Mouse (Mus musculus) embryonic facial prominence, embryonic 11.5 days (tissue): ENCODE data around the gene Mybpc1. TPM values are rescaled to one million over a fixed set of nuclear protein-coding genes. Genes with fewer than 3 reads are reported as not detected.

Experiments
- ATAC-seq: fragments of 200-750 bp; cut with Nextera tagmentation; replicated peaks from 2 replicates; pipeline ENCODE4 v1.8.0; 2017; ENCODE audit warnings: low read depth; ENCODE audit not compliant: insufficient number of reproducible peaks, low FRiP score, low TSS enrichment
- DNase-seq: peaks from one replicate; pipeline ENCODE4 v3.0.0-alpha.2; 2015; ENCODE audit warnings: low spot score
- H3K27ac ChIP-seq: fragments of 300-500 bp; sonication (generic); replicated peaks from 2 replicates; pipeline ENCODE4 v1.5.1; 2014; ENCODE audit warnings: mild to moderate bottlenecking, low read depth, low read length, control low read depth
- H3K27me3 ChIP-seq: fragments of 300-500 bp; sonication (generic); 2 replicates; pipeline ENCODE4 v1.6.1; 2014; ENCODE audit warnings: mild to moderate bottlenecking, low read length, moderate library complexity, mixed read lengths; ENCODE audit not compliant: control insufficient read depth, insufficient read depth
- H3K36me3 ChIP-seq: fragments of 300-500 bp; sonication (generic); replicated peaks from 2 replicates; pipeline ENCODE4 v1.6.1; 2014; ENCODE audit warnings: low read depth, mild to moderate bottlenecking, low read length, moderate library complexity, mixed read lengths; ENCODE audit not compliant: control insufficient read depth, insufficient read depth
- H3K4me1 ChIP-seq: fragments of 300-500 bp; sonication (generic); 2 replicates; pipeline ENCODE4 v1.6.1; 2014; ENCODE audit warnings: low read length, mixed read lengths; ENCODE audit not compliant: control insufficient read depth, insufficient read depth
- H3K4me2 ChIP-seq: fragments of 300-500 bp; sonication (generic); 2 replicates; pipeline ENCODE4 v1.6.1; 2014; ENCODE audit warnings: low read depth, mild to moderate bottlenecking, control low read depth, low read length, moderate library complexity
- H3K4me3 ChIP-seq: fragments of 300-500 bp; sonication (generic); 2 replicates; pipeline ENCODE4 v1.5.1; 2014; ENCODE audit warnings: low read depth, low read length, control low read depth
- H3K9ac ChIP-seq: fragments of 300-500 bp; sonication (generic); replicated peaks from 2 replicates; pipeline ENCODE4 v1.6.1; 2014; ENCODE audit warnings: mild to moderate bottlenecking, control low read depth, low read length
- H3K9me3 ChIP-seq: fragments of 300-500 bp; sonication (generic); replicated peaks from 2 replicates; pipeline ENCODE4 v1.6.1; 2016; ENCODE audit warnings: mild to moderate bottlenecking, low read length, inconsistent platforms, mixed read lengths; ENCODE audit not compliant: control insufficient read depth
- WGBS: fragments of 180-500 bp; shearing (Covaris S2); extraction: QIAGEN DNeasy Blood & Tissue Kit; methylation state at CpG from one replicate; pipeline ENCODE4 v1.1.7; 2014; 5-methylcytosine and 5-hydroxymethylcytosine counted together
- polyA plus RNA-seq: library from polyadenylated mRNA; unstranded; fragments of >200 nt; fragmentation: Nextera tagmentation; extraction: Ambion mirVana; gene quantifications from 2 replicates; pipeline ENCODE4 v1.2.1, GENCODE M21; 2014

Gene Mybpc1
- polyA plus RNA-seq, 1 experiment from 2014 or later = 5.3 TPM

- Histone ChIP-seq H3K27ac (no peak overlapping the region), H3K4me2 (no peak overlapping the region), H3K36me3 (no peaks in the 10 kb centered on the region), H3K9ac (no peak overlapping the region), H3K4me1 (no peaks in the 10 kb centered on the region), H3K4me3 (no peak overlapping the region), H3K9me3 (no peaks in the 10 kb centered on the region), H3K27me3 (no peaks in the 10 kb centered on the region)
- no peak for ATAC-seq
- 70% methylated on average over 8 of the region's 8 CpGs for WGBS
- no peak for DNase-seq
Measured at GRCm38 (mm10) chr10:88513574-88514135, 91.3 kb downstream of the Mybpc1 start.

DNA sequence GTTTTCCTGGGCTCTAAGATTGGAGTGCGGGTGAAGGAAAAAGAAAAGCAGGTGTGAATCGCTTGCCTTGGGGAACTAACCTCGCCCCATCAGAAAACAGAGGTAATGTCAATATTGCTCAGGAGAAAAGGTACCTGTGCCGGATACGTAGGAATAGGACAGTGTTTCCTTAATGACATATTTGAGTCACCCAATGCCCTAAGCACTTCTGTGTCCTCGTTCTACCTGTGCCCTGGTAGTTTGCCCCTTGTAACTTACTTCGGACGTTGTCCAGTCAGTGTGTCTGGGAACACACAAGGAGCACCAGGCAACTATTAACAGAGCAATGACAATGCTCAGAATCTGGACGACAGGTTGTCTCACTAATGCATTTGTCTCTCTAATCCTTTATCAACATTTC is 93.6 kb downstream of the Mybpc1 start:
- H3K27me3 ChIP-seq = no peaks in the 10 kb centered on the region
- no peak for DNase-seq
- no peak overlapping the region for H3K9ac ChIP-seq
- no peak for ATAC-seq
- no peaks in the 10 kb centered on the region for H3K4me1 ChIP-seq
- H3K27ac ChIP-seq = no peak overlapping the region
- WGBS = 87% methylated on average over 9 of the region's 9 CpGs
- H3K36me3 ChIP-seq = no peaks in the 10 kb centered on the region
- H3K4me2 ChIP-seq = no peak overlapping the region
- H3K4me3 ChIP-seq = no peak overlapping the region
- H3K9me3 ChIP-seq = no peaks in the 10 kb centered on the region

DNA sequence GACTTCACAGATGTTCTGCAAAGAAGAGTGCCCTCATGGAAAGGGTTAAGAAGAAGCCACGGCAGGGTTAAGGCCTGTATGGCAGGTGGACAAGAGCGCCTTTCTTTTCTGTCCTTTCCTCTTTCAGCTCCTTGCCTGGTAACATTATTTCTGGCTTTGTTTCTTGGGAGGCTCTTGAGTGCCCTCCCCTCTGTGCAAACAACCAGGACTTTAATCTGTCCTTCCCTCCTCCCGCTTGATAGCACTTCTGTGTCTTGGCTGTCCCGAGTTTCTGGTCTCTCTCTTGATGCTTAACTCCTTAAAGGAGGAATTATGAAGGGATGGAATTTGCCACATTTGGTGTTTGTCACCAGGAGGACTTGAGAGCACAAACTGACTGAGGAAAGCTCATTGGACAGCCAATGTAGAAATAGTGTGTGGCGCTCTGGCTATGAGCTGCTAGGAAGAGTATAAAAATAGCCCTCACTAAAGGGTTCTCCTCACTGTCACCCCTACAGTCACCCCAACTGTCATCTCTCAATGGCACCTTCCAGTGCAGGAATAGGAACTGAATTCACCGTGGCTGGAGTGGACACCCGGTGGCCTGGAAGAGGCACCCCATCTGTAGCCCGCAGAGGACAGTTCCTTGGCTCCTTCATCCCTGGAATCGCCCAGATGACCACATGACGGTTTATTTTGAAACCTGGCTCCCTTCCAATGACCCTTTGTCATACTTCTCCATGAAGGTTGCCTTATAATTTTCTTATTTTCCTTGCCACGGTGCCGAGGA is 94.3 kb downstream of the Mybpc1 start:
- no peaks in the 10 kb centered on the region for H3K4me1 ChIP-seq
- no peak overlapping the region for H3K4me3 ChIP-seq
- 75% methylated on average over 12 of the region's 12 CpGs for WGBS
- no peaks in the 10 kb centered on the region for H3K36me3 ChIP-seq
- ATAC-seq = no peak
- H3K9ac ChIP-seq = no peak overlapping the region
- no peaks in the 10 kb centered on the region for H3K27me3 ChIP-seq
- H3K9me3 ChIP-seq = no peaks in the 10 kb centered on the region
- no peak overlapping the region for H3K4me2 ChIP-seq
- DNase-seq = no peak
- no peak overlapping the region for H3K27ac ChIP-seq

DNA sequence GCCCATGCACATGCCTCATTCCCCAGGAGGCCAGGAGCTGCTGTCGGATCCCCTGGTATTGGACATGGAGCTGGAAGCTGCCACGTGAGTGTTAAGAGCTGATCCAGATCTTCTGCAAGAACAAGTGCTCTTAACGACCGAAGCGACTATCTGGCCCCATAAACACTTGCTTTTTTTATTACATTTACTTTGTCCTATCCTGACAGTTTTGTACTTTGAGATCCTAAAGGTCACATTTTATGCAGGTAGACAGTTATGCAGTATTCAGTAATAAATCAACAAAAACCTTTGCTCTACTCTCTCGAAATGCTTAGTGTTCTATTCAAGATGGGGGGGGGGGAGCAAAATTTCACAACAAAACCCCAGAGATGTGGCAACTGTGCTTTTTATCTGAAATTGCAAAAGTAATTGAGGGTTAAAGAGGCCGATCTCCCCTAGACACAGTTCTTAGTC is 97.2 kb downstream of the Mybpc1 start:
- Histone ChIP-seq H3K27me3 (no peaks in the 10 kb centered on the region), H3K27ac (no peak overlapping the region), H3K9ac (no peak overlapping the region), H3K4me3 (no peak overlapping the region), H3K4me2 (no peak overlapping the region), H3K9me3 (no peaks in the 10 kb centered on the region), H3K36me3 (no peaks in the 10 kb centered on the region), H3K4me1 (no peaks in the 10 kb centered on the region; the same call in 1 of the 2 replicates)
- ATAC-seq (no peak), DNase-seq (no peak)
- WGBS = 80% methylated on average over 7 of the region's 7 CpGs

DNA sequence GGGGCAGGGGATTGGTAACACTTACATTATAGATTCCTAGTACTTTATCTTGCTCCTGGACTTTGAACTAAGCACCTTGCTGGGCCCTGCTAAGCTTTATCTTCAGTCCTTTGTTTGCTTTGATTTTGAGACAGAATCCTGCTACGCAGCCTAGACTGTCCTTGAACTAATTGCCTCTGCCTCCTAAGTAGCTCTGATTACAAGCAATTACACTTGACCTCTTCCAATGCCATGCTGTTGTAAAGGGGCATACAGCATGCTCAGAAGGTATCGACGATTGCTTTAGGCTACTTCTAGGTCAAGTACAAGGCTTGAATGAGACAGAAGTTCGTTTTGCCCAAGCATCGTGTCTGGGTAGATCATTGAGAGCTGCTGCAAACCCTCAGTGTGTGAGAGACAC is 99.7 kb downstream of the Mybpc1 start:
- Histone ChIP-seq H3K9me3 (no peaks in the 10 kb centered on the region), H3K27ac (no peak overlapping the region), H3K4me2 (no peak overlapping the region), H3K4me1 (no peaks in the 10 kb centered on the region; the same call in 1 of the 2 replicates), H3K36me3 (no peaks in the 10 kb centered on the region), H3K9ac (no peak overlapping the region), H3K27me3 (no peaks in the 10 kb centered on the region), H3K4me3 (no peak overlapping the region)
- WGBS = 37% methylated on average over 5 of the region's 5 CpGs
- no peak for DNase-seq
- no peak for ATAC-seq

DNA sequence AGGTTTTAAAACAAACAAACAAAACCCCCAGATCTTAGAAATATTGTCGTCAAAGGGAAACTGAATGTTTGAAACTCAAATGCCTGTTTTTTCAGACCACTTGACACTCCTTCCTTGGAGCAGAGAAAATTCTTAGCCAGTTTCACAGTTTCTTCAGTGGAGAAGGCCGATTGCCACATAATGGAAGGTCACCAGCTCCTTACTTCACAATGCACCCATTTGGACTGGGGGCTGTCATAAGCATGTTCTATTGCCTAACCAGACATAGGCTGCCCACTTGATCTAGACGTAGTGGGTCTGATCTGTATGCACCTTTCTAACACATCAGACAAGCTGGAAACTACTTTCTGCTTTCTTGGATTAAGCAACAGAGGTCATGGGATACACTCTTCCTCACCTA is 100.5 kb downstream of the Mybpc1 start:
- no peak for ATAC-seq
- Histone ChIP-seq H3K27me3 (no peaks in the 10 kb centered on the region), H3K4me3 (no peak overlapping the region), H3K4me1 (no peaks in the 10 kb centered on the region; the same call in 1 of the 2 replicates), H3K27ac (no peak overlapping the region), H3K4me2 (no peak overlapping the region), H3K9ac (no peak overlapping the region), H3K36me3 (no peaks in the 10 kb centered on the region), H3K9me3 (no peaks in the 10 kb centered on the region)
- 51% methylated on average over 3 of the region's 3 CpGs for WGBS
- no peak for DNase-seq

- Histone ChIP-seq H3K4me1 (no peaks in the 10 kb centered on the region; the same call in 1 of the 2 replicates), H3K36me3 (no peaks in the 10 kb centered on the region), H3K9ac (peak within 1 kb of the TSS; percentile 89), H3K4me2 (peak within 1 kb of the TSS; percentile 71), H3K27ac (0 out of 2 replicates have a peak within 1 kb of the TSS, but pooled peaks have one; percentile 35), H3K27me3 (no peaks in the 10 kb centered on the region), H3K4me3 (peak within 1 kb of the TSS; percentile 70), H3K9me3 (no peaks in the 10 kb centered on the region)
- DNase-seq = peak; percentile 92
- peak; percentile 95 for ATAC-seq
- WGBS = 2% methylated on average over 47 of the region's 80 CpGs
Measured at GRCm38 (mm10) chr10:88503421-88504314, 101.3 kb downstream of the Mybpc1 start, which contains the start of gene Chpt1. TSS of gene Chpt1 (minus strand) at chr10:88504073.
